Mouse (Mus musculus) embryonic facial prominence, embryonic 10.5 days (tissue): ENCODE data around the gene Ckmt1. TPM values are rescaled to one million over a fixed set of nuclear protein-coding genes. Genes with fewer than 3 reads are reported as not detected.
A peak's percentile ranks its signal among the peaks of the same experiment; 100 is the strongest.

Experiments
- DNase-seq: peaks from one replicate; pipeline ENCODE4 v3.0.0-alpha.2; 2017; ENCODE audit warnings: low spot score
- H3K27ac ChIP-seq: fragments of 300-500 bp; sonication (generic); replicated peaks from 2 replicates; pipeline ENCODE4 v1.5.1; 2016; ENCODE audit warnings: mild to moderate bottlenecking
- H3K27me3 ChIP-seq: fragments of 300-500 bp; sonication (generic); replicated peaks from 2 replicates; pipeline ENCODE4 v1.6.1; 2016; ENCODE audit warnings: low read depth, mild to moderate bottlenecking; ENCODE audit not compliant: poor library complexity, severe bottlenecking
- H3K36me3 ChIP-seq: fragments of 300-500 bp; sonication (generic); replicated peaks from 2 replicates; pipeline ENCODE4 v1.6.1; 2016; ENCODE audit warnings: mild to moderate bottlenecking, moderate library complexity
- H3K4me1 ChIP-seq: fragments of 300-500 bp; sonication (generic); 2 replicates; pipeline ENCODE4 v1.6.1; 2016
- H3K4me3 ChIP-seq: fragments of 300-500 bp; sonication (generic); 2 replicates; pipeline ENCODE4 v1.5.1; 2016; ENCODE audit warnings: mild to moderate bottlenecking, moderate library complexity
- H3K9me3 ChIP-seq: fragments of 300-500 bp; sonication (generic); 2 replicates; pipeline ENCODE4 v1.6.1; 2016; ENCODE audit warnings: mild to moderate bottlenecking
- WGBS: fragments of 180-500 bp; shearing (Covaris S2); methylation state at CpG from one replicate; pipeline ENCODE4 v1.1.7; 2016; 5-methylcytosine and 5-hydroxymethylcytosine counted together
- polyA plus RNA-seq: library from polyadenylated mRNA; unstranded; fragments of >200 nt; fragmentation: Nextera tagmentation; extraction: Ambion mirVana; gene quantifications from 2 replicates; pipeline ENCODE4 v1.2.1, GENCODE M21; 2016

Ckmt1 gene
- polyA plus RNA-seq = 3.6 and 6.0 TPM in 2 replicates

GRCm38 (mm10) chr2:121357494-121357893 lies at the start of gene Ckmt1:
Gene Ckmt1, plus strand, starts transcription at chr2:121357714.
- Histone ChIP-seq H3K27me3 (peaks cover 30% of the 10 kb centered on the region), H3K4me3 (peak within 1 kb of the TSS; percentile 55), H3K9me3 (no peaks in the 10 kb centered on the region), H3K4me1 (peaks cover 31% of the 10 kb centered on the region), H3K27ac (0 out of 2 replicates have a peak within 1 kb of the TSS, but pooled peaks have one; percentile 15), H3K36me3 (no peaks in the 10 kb centered on the region)
- WGBS = 64% methylated on average over 5 of the region's 5 CpGs
- no peak for DNase-seq

GRCm38 (mm10) chr2:121308997-121309416 lies 48.5 kb upstream of the Ckmt1 start:
- Histone ChIP-seq H3K27me3 (0 out of 2 replicates have a peak, but pooled peaks cover 26% of the 10 kb centered on the region), H3K27ac (peak overlapping the region; percentile 72), H3K9me3 (no peaks in the 10 kb centered on the region), H3K36me3 (peaks cover 34% of the 10 kb centered on the region), H3K4me1 (peaks cover 35% of the 10 kb centered on the region), H3K4me3 (peak overlapping the region; percentile 29; the same call in 1 of the 2 replicates)
- WGBS = 16% methylated on average over 5 of the region's 5 CpGs
- peak; percentile 36 for DNase-seq

- WGBS = 80% methylated on average over 8 of the region's 8 CpGs
- no peaks in the 10 kb centered on the region for H3K4me1 ChIP-seq
- no peaks in the 10 kb centered on the region for H3K27me3 ChIP-seq
- no peak overlapping the region for H3K27ac ChIP-seq
- H3K4me3 ChIP-seq = no peak overlapping the region
- no peaks in the 10 kb centered on the region for H3K9me3 ChIP-seq
- no peak for DNase-seq
- H3K36me3 ChIP-seq = peaks cover 5% of the 10 kb centered on the region
These were observed 41.2 kb upstream of the Ckmt1 start for GRCm38 (mm10) chr2:121316278-121316677.

- Histone ChIP-seq H3K27me3 (no peaks in the 10 kb centered on the region), H3K36me3 (peaks cover 9% of the 10 kb centered on the region), H3K27ac (0 out of 2 replicates have a peak overlapping the region, but pooled peaks have one; percentile 3), H3K4me3 (no peak overlapping the region), H3K9me3 (no peaks in the 10 kb centered on the region), H3K4me1 (0 out of 2 replicates have a peak, but pooled peaks cover 6% of the 10 kb centered on the region)
- DNase-seq = no peak
- WGBS = 92% methylated on average over 10 of the region's 10 CpGs
These were observed 34.5 kb upstream of the Ckmt1 start for GRCm38 (mm10) chr2:121323041-121323440.

GRCm38 (mm10) chr2:121323693-121324470 lies 33.6 kb upstream of the Ckmt1 start:
- Histone ChIP-seq H3K4me3 (no peak overlapping the region), H3K4me1 (0 out of 2 replicates have a peak, but pooled peaks cover 6% of the 10 kb centered on the region), H3K27me3 (no peaks in the 10 kb centered on the region), H3K36me3 (peaks cover 9% of the 10 kb centered on the region), H3K9me3 (no peaks in the 10 kb centered on the region), H3K27ac (no peak overlapping the region)
- 88% methylated on average over 10 of the region's 10 CpGs for WGBS
- DNase-seq = no peak

GRCm38 (mm10) chr2:121329492-121329891 lies 28.0 kb upstream of the Ckmt1 start:
- H3K36me3 ChIP-seq = 0 out of 2 replicates have a peak, but pooled peaks cover 3% of the 10 kb centered on the region
- 96% methylated on average over 2 of the region's 2 CpGs for WGBS
- no peaks in the 10 kb centered on the region for H3K9me3 ChIP-seq
- H3K4me3 ChIP-seq = no peak overlapping the region
- DNase-seq = no peak
- H3K4me1 ChIP-seq = 0 out of 2 replicates have a peak, but pooled peaks cover 6% of the 10 kb centered on the region
- no peak overlapping the region for H3K27ac ChIP-seq
- no peaks in the 10 kb centered on the region for H3K27me3 ChIP-seq

GRCm38 (mm10) chr2:121339057-121339456 lies 18.5 kb upstream of the Ckmt1 start:
- Histone ChIP-seq H3K27me3 (no peaks in the 10 kb centered on the region), H3K4me1 (no peaks in the 10 kb centered on the region), H3K9me3 (no peaks in the 10 kb centered on the region), H3K36me3 (peaks cover 20% of the 10 kb centered on the region), H3K27ac (no peak overlapping the region), H3K4me3 (no peak overlapping the region)
- no peak for DNase-seq

GRCm38 (mm10) chr2:121353156-121353555 lies 4.4 kb upstream of the Ckmt1 start:
- Histone ChIP-seq H3K4me1 (peaks cover 21% of the 10 kb centered on the region), H3K4me3 (no peak overlapping the region), H3K36me3 (peaks cover 4% of the 10 kb centered on the region; the same call in 1 of the 2 replicates), H3K27ac (no peak overlapping the region), H3K9me3 (no peaks in the 10 kb centered on the region), H3K27me3 (peaks cover 16% of the 10 kb centered on the region; the same call in 1 of the 2 replicates)
- DNase-seq = no peak
- 72% methylated on average over 8 of the region's 8 CpGs for WGBS

GRCm38 (mm10) chr2:121354378-121354777 lies 3.1 kb upstream of the Ckmt1 start:
- 5% methylated on average over 6 of the region's 6 CpGs for WGBS
- Histone ChIP-seq H3K27ac (peak overlapping the region; percentile 86), H3K36me3 (peaks cover 3% of the 10 kb centered on the region; the same call in 1 of the 2 replicates)

GRCm38 (mm10) chr2:121354820-121355592 lies 2.5 kb upstream of the Ckmt1 start, which contains the start of gene Ppip5k1:
Gene Ppip5k1, minus strand, starts transcription at chr2:121355396.
- Histone ChIP-seq H3K27me3 (peaks cover 30% of the 10 kb centered on the region), H3K4me3 (peak within 1 kb of the TSS; percentile 79), H3K27ac (peak within 1 kb of the TSS; percentile 86), H3K36me3 (no peaks in the 10 kb centered on the region), H3K9me3 (no peaks in the 10 kb centered on the region), H3K4me1 (peaks cover 31% of the 10 kb centered on the region)
- peak; percentile 98 for DNase-seq
- WGBS = under 1% methylated on average over 58 of the region's 58 CpGs

More at GRCm38 (mm10) chr2:121354378-121354777, 3.1 kb upstream of the Ckmt1 start:
- Histone ChIP-seq H3K27me3 (peaks cover 28% of the 10 kb centered on the region), H3K4me1 (peaks cover 31% of the 10 kb centered on the region), H3K4me3 (peak overlapping the region; percentile 79), H3K9me3 (no peaks in the 10 kb centered on the region)
- DNase-seq = no peak

- under 1% methylated on average over 4 of the region's 4 CpGs for WGBS
- no peak overlapping the region for H3K27ac ChIP-seq
- H3K4me1 ChIP-seq = peaks cover 31% of the 10 kb centered on the region
- peaks cover 33% of the 10 kb centered on the region for H3K27me3 ChIP-seq
- no peak for DNase-seq
- no peaks in the 10 kb centered on the region for H3K36me3 ChIP-seq
- no peaks in the 10 kb centered on the region for H3K9me3 ChIP-seq
- H3K4me3 ChIP-seq = peak overlapping the region; percentile 55
These were observed 447 bp downstream of the Ckmt1 start for GRCm38 (mm10) chr2:121357961-121358360.

GRCm38 (mm10) chr2:121358381-121358780 lies 867 bp downstream of the Ckmt1 start:
- Histone ChIP-seq H3K4me3 (peak overlapping the region; percentile 55), H3K27me3 (peaks cover 33% of the 10 kb centered on the region), H3K27ac (0 out of 2 replicates have a peak overlapping the region, but pooled peaks have one; percentile 15), H3K36me3 (no peaks in the 10 kb centered on the region), H3K9me3 (no peaks in the 10 kb centered on the region), H3K4me1 (peaks cover 31% of the 10 kb centered on the region)
- peak; percentile 78 for DNase-seq
- WGBS = 1% methylated on average over 16 of the region's 16 CpGs
